Mouse (Mus musculus): Measurements from ENCODE around the gene Hectd2. TPM values are rescaled to one million over a fixed set of nuclear protein-coding genes. Genes with fewer than 3 reads are reported as not detected.

Gene Hectd2
- polyA plus RNA-seq (2014; fragmentation: Illumina TruSeq; extraction: RNeasy Lipid Tissue Mini Kit (QIAGEN cat#74804); ENCODE audit: low read depth, low replicate concordance), result 2.8 TPM

GRCm38 (mm10) chr19:36554046-36554784, at the start of gene Hectd2:
Gene Hectd2, plus strand, starts transcription at chr19:36554639.

Other genes starting within 250 kb of the Hectd2 start
- gene Pcgf5, start 206.3 kb upstream of the Hectd2 start, polyA plus RNA-seq (2014; fragmentation: Illumina TruSeq; extraction: RNeasy Lipid Tissue Mini Kit (QIAGEN cat#74804); ENCODE audit: low read depth, low replicate concordance), result 14.7 TPM
- 122 TPM for gene Ppp1r3c, start 182.0 kb downstream of the Hectd2 start, polyA plus RNA-seq (2014; fragmentation: Illumina TruSeq; extraction: RNeasy Lipid Tissue Mini Kit (QIAGEN cat#74804); ENCODE audit: low read depth, low replicate concordance)

Measured in liver, adult 10 weeks (tissue).